8 mouse cellular contexts compared by ENCODE assay signal in genomic region chr3:108839647-108839999, GRCm38 (mm10). TPM values are rescaled to one million over a fixed set of nuclear protein-coding genes. Genes with fewer than 3 reads are reported as not detected.
DNase-seq lines count a peak whose midpoint lies in the region; ATAC-seq and TF ChIP-seq lines count a peak whose summit lies in the region.

No protein-coding gene starts in this region.

- H3K27me3 ChIP-seq in lung, embryonic 14.5 days (ENCODE audit: insufficient read depth, low read length): no peaks in the 10 kb centered on the region
- no peaks in the 10 kb centered on the region for H3K27me3 ChIP-seq in embryonic facial prominence, embryonic 11.5 days (ENCODE audit: control insufficient read depth, insufficient read depth, low read length)
- H3K27me3 ChIP-seq in intestine, embryonic 15.5 days (replicated peaks): no peaks in the 10 kb centered on the region

- no peak for ATAC-seq in lung, embryonic 14.5 days (ENCODE audit: insufficient read depth)
- no peak for ATAC-seq in embryonic facial prominence, embryonic 11.5 days (replicated peaks; ENCODE audit: insufficient number of reproducible peaks, low FRiP score, low TSS enrichment, low read depth)
- no peak for ATAC-seq in intestine, embryonic 15.5 days
- ATAC-seq in cerebellum, adult (ENCODE audit: insufficient number of reproducible peaks, low FRiP score, low TSS enrichment): no peak

- 4% methylated on average over 8 of the region's 8 CpGs for WGBS in lung, embryonic 14.5 days
- WGBS in embryonic facial prominence, embryonic 11.5 days: 11% methylated on average over 8 of the region's 8 CpGs
- 3% methylated on average over 8 of the region's 8 CpGs for WGBS in intestine, embryonic 15.5 days
- WGBS in olfactory bulb, adult 2 months: 2% methylated on average over 8 of the region's 8 CpGs

- DNase-seq in lung, embryonic 14.5 days: no peak
- DNase-seq in lung, adult 18-20 months: no peak
- DNase-seq in embryonic facial prominence, embryonic 11.5 days (ENCODE audit: low spot score): no peak
- DNase-seq in natural killer cell, adult 2 months (ENCODE audit: low spot score in 2 of 2): no peak
- no peak for DNase-seq in right cerebral cortex, postnatal 14 days

- no peak for TF ChIP-seq POLR2A in olfactory bulb, adult 2 months (IDR thresholded peaks at IDR 0.05; ENCODE audit: insufficient read depth, low read depth, low read length)

- peak overlapping the region; percentile 73 for H3K4me2 ChIP-seq in lung, embryonic 14.5 days
- peak overlapping the region; percentile 55 for H3K4me2 ChIP-seq in embryonic facial prominence, embryonic 11.5 days (ENCODE audit: low read depth, low read length)
- peak overlapping the region; percentile 59 for H3K4me2 ChIP-seq in intestine, embryonic 15.5 days (replicated peaks)

- no peaks in the 10 kb centered on the region for H3K9me3 ChIP-seq in lung, embryonic 14.5 days (ENCODE audit: low read depth, low read length)
- H3K9me3 ChIP-seq in embryonic facial prominence, embryonic 11.5 days (replicated peaks; ENCODE audit: control insufficient read depth, low read length): no peaks in the 10 kb centered on the region
- H3K9me3 ChIP-seq in intestine, embryonic 15.5 days: no peaks in the 10 kb centered on the region

- H3K9ac ChIP-seq in lung, embryonic 14.5 days: peak overlapping the region; percentile 68
- H3K9ac ChIP-seq in embryonic facial prominence, embryonic 11.5 days (replicated peaks; ENCODE audit: low read length): peak overlapping the region; percentile 80
- H3K9ac ChIP-seq in intestine, embryonic 15.5 days: peak overlapping the region; percentile 77

- H3K36me3 ChIP-seq in lung, embryonic 14.5 days (ENCODE audit: insufficient read depth): 0 out of 2 replicates have a peak, but pooled peaks cover 6% of the 10 kb centered on the region
- H3K36me3 ChIP-seq in embryonic facial prominence, embryonic 11.5 days (replicated peaks; ENCODE audit: control insufficient read depth, insufficient read depth, low read depth, low read length): no peaks in the 10 kb centered on the region
- H3K36me3 ChIP-seq in intestine, embryonic 15.5 days: no peaks in the 10 kb centered on the region

- H3K4me3 ChIP-seq in lung, embryonic 14.5 days (ENCODE audit: low read depth, low read length): peak overlapping the region; percentile 79
- H3K4me3 ChIP-seq in embryonic facial prominence, embryonic 11.5 days (ENCODE audit: low read depth, low read length): peak overlapping the region; percentile 81
- H3K4me3 ChIP-seq in intestine, embryonic 15.5 days (replicated peaks): peak overlapping the region; percentile 86
- H3K4me3 ChIP-seq in olfactory bulb, adult 2 months (ENCODE audit: insufficient read depth, low read depth, low read length): peak overlapping the region; percentile 64

- H3K4me1 ChIP-seq in lung, embryonic 14.5 days (ENCODE audit: insufficient read depth): peaks cover 3% of the 10 kb centered on the region; the same call in 1 of the 2 replicates
- no peaks in the 10 kb centered on the region for H3K4me1 ChIP-seq in embryonic facial prominence, embryonic 11.5 days (ENCODE audit: control insufficient read depth, insufficient read depth, low read length)
- peaks cover 16% of the 10 kb centered on the region; the same call in 1 of the 2 replicates for H3K4me1 ChIP-seq in intestine, embryonic 15.5 days (replicated peaks)
- H3K4me1 ChIP-seq in olfactory bulb, adult 2 months (ENCODE audit: control insufficient read depth, insufficient read depth, low read length): peaks cover 2% of the 10 kb centered on the region; the same call in 1 of the 2 replicates

- peak overlapping the region; percentile 88 for H3K27ac ChIP-seq in lung, embryonic 14.5 days (ENCODE audit: low read depth)
- H3K27ac ChIP-seq in embryonic facial prominence, embryonic 11.5 days (replicated peaks; ENCODE audit: low read depth, low read length): peak overlapping the region; percentile 65; the same call in 1 of the 2 replicates
- peak overlapping the region; percentile 91 for H3K27ac ChIP-seq in intestine, embryonic 15.5 days
- peak overlapping the region; percentile 76 for H3K27ac ChIP-seq in olfactory bulb, adult 2 months (ENCODE audit: insufficient read depth, low read depth, low read length)

- no peak for TF ChIP-seq CTCF in lung, embryonic 14.5 days (IDR thresholded peaks at IDR 0.05; ENCODE audit: low read depth)
- TF ChIP-seq CTCF in olfactory bulb, adult 2 months (IDR thresholded peaks at IDR 0.05; ENCODE audit: insufficient read depth, low read depth, low read length): no peak

RNA-seq across cellular contexts. Expression of gene Stxbp3, which starts 0.7 kb away (rescaled TPM):
- polyA plus RNA-seq in lung, embryonic 14.5 days (2014; fragmentation: Nextera tagmentation; extraction: Ambion mirVana): 33.8 and 35.0 TPM in 2 replicates
- polyA plus RNA-seq in embryonic facial prominence, embryonic 11.5 days (2014; fragmentation: Nextera tagmentation; extraction: Ambion mirVana): 28.2 and 29.2 TPM in 2 replicates
- 44.3 and 46.0 TPM in 2 replicates for polyA plus RNA-seq in intestine, embryonic 15.5 days (2015; fragmentation: Nextera tagmentation; extraction: Ambion mirVana)
- not detected in 2 replicates for polyA plus RNA-seq in olfactory bulb, adult 2 months (2012; ENCODE audit: insufficient read depth, insufficient read length, low replicate concordance, missing spikeins)

RNA-seq across cellular contexts. Expression of gene Fndc7, which starts 50.2 kb away (rescaled TPM):
- polyA plus RNA-seq in lung, embryonic 14.5 days (2014; fragmentation: Nextera tagmentation; extraction: Ambion mirVana): 0.12 and 0.59 TPM in 2 replicates
- not detected in 2 replicates for polyA plus RNA-seq in embryonic facial prominence, embryonic 11.5 days (2014; fragmentation: Nextera tagmentation; extraction: Ambion mirVana)
- polyA plus RNA-seq in intestine, embryonic 15.5 days (2015; fragmentation: Nextera tagmentation; extraction: Ambion mirVana): 0.05 and 0.14 TPM in 2 replicates
- polyA plus RNA-seq in olfactory bulb, adult 2 months (2012; ENCODE audit: insufficient read depth, insufficient read length, low replicate concordance, missing spikeins): not detected in 2 replicates
